Mouse (Mus musculus) G1E-ER4 (cell line): ENCODE measurements around the gene Txlna. TPM values are rescaled to one million over a fixed set of nuclear protein-coding genes. Genes with fewer than 3 reads are reported as not detected.

Experiments used
- GATA1 ChIP-seq: IDR thresholded peaks from one replicate; pipeline ENCODE4 v1.8.0; 2012; ENCODE audit warnings: low read length, inconsistent platforms
- polyA plus RNA-seq: library from polyadenylated mRNA; stranded (reverse); fragments of >175 nt; gene quantifications from 2 replicates; pipeline ENCODE4 v1.2.3, GENCODE M21; 2012

The Txlna gene
- polyA plus RNA-seq: 78.1 and 89.7 TPM in 2 replicates

- no peak for TF ChIP-seq GATA1
Observed at GRCm38 (mm10) chr4:129640638-129641467, at the start of gene Txlna. Gene Txlna (minus strand): TSS chr4:129641065.

- no peak for TF ChIP-seq GATA1
Observed at GRCm38 (mm10) chr4:129684531-129684930, 43.7 kb upstream of the Txlna start.

- TF ChIP-seq GATA1: no peak
Observed at GRCm38 (mm10) chr4:129683901-129684493, 43.1 kb upstream of the Txlna start.

GRCm38 (mm10) chr4:129681837-129682236 lies 41.0 kb upstream of the Txlna start:
- no peak for TF ChIP-seq GATA1

- no peak for TF ChIP-seq GATA1
Observed at GRCm38 (mm10) chr4:129672878-129673449, 32.1 kb upstream of the Txlna start.

GRCm38 (mm10) chr4:129672083-129672877 lies 31.4 kb upstream of the Txlna start, which contains the start of gene Kpna6:
Gene Kpna6 (minus strand): TSS chr4:129672767.
- TF ChIP-seq GATA1: no peak

- TF ChIP-seq GATA1: no peak
Observed at GRCm38 (mm10) chr4:129671491-129672082, 30.7 kb upstream of the Txlna start.

GRCm38 (mm10) chr4:129662255-129662813 lies 21.5 kb upstream of the Txlna start:
- TF ChIP-seq GATA1: no peak

- TF ChIP-seq GATA1: no peak
Observed at GRCm38 (mm10) chr4:129661584-129661983, 20.7 kb upstream of the Txlna start.

- TF ChIP-seq GATA1: no peak
Observed at GRCm38 (mm10) chr4:129654770-129655169, 13.9 kb upstream of the Txlna start.

- no peak for TF ChIP-seq GATA1
Observed at GRCm38 (mm10) chr4:129650359-129650758, 9.5 kb upstream of the Txlna start.

- no peak for TF ChIP-seq GATA1
Observed at GRCm38 (mm10) chr4:129648656-129649055, 7.8 kb upstream of the Txlna start.

- no peak for TF ChIP-seq GATA1
Observed at GRCm38 (mm10) chr4:129645204-129645603, 4.3 kb upstream of the Txlna start.

GRCm38 (mm10) chr4:129641756-129642155 lies 891 bp upstream of the Txlna start:
- no peak for TF ChIP-seq GATA1

- no peak for TF ChIP-seq GATA1
Observed at GRCm38 (mm10) chr4:129640101-129640637, 696 bp downstream of the Txlna start.

GRCm38 (mm10) chr4:129639221-129639620 lies 1.6 kb downstream of the Txlna start:
- TF ChIP-seq GATA1: no peak
